Mouse (Mus musculus) G1E (cell line): ENCODE measurements around the gene Traf3ip2. TPM values are rescaled to one million over a fixed set of nuclear protein-coding genes. Genes with fewer than 3 reads are reported as not detected.

ENCODE experiments used
- ATAC-seq: 2 replicates; pipeline ENCODE4 v1.8.0; 2016; ENCODE audit warnings: mild to moderate bottlenecking; ENCODE audit not compliant: insufficient number of reproducible peaks, poor library complexity, low FRiP score, severe bottlenecking; ENCODE audit errors: extremely low read depth
- DNase-seq: peaks from one replicate; pipeline ENCODE4 v3.0.0; 2012; ENCODE audit warnings: low spot score
- H3K27me3 ChIP-seq: 2 replicates; pipeline ENCODE4 v1.6.1; 2012; ENCODE audit warnings: mild to moderate bottlenecking, low read length, inconsistent platforms; ENCODE audit not compliant: insufficient read depth
- H3K36me3 ChIP-seq: replicated peaks from 2 replicates; pipeline ENCODE3; 2012; ENCODE audit warnings: mild to moderate bottlenecking, inconsistent platforms
- H3K4me1 ChIP-seq: 2 replicates; pipeline ENCODE4 v1.6.1; 2012; ENCODE audit warnings: low read depth, low read length, inconsistent platforms, mixed read lengths; ENCODE audit not compliant: insufficient read depth
- H3K4me3 ChIP-seq: 2 replicates; pipeline ENCODE4 v1.5.1; 2012; ENCODE audit warnings: low read depth, mild to moderate bottlenecking, inconsistent platforms, low read length, moderate library complexity, mixed read lengths
- H3K9me3 ChIP-seq: replicated peaks from 2 replicates; pipeline ENCODE4 v1.6.1; 2012; ENCODE audit warnings: inconsistent platforms
- CTCF ChIP-seq: IDR thresholded peaks from 2 replicates; pipeline ENCODE4 v1.5.1; 2012; ENCODE audit warnings: low read depth, low read length, inconsistent platforms, mixed read lengths
- GATA1 ChIP-seq: IDR thresholded peaks from 2 replicates; pipeline ENCODE4 v1.6.1; 2012; ENCODE audit warnings: borderline replicate concordance, low read length, inconsistent platforms, mixed read lengths
- GATA2 ChIP-seq: IDR thresholded peaks from 2 replicates; pipeline ENCODE4 v1.6.1; 2012; ENCODE audit warnings: low read depth, low read length, inconsistent platforms, borderline replicate concordance
- POLR2AphosphoS5 ChIP-seq: IDR thresholded peaks from 2 replicates; pipeline ENCODE4 v1.6.1; 2012; ENCODE audit warnings: low read depth, low read length, inconsistent platforms; ENCODE audit not compliant: insufficient replicate concordance
- TAL1 ChIP-seq: conservative IDR thresholded peaks from 2 replicates; pipeline ENCODE4 v1.6.1; 2012; ENCODE audit warnings: low read depth, low read length, inconsistent platforms, mixed read lengths
- polyA plus RNA-seq: library from polyadenylated mRNA; stranded (reverse); fragments of >175 nt; gene quantifications from 2 replicates; pipeline ENCODE4 v1.2.3, GENCODE M21; 2012
- total RNA-seq, 2 experiments: library from RNA; stranded (forward) in 1 of 2; stranded (reverse) in 1 of 2; fragments of 200-1000 nt in 1 of 2; fragments of >200 nt in 1 of 2; fragmentation: Nextera tagmentation in 1 of 2; gene quantifications; 2 replicates each; pipeline ENCODE4 v1.2.3; 2014 to 2017

Traf3ip2 gene
- total and polyA plus RNA-seq, 3 experiments = 0.75 to 2.2 (median 1.9) TPM

DNA sequence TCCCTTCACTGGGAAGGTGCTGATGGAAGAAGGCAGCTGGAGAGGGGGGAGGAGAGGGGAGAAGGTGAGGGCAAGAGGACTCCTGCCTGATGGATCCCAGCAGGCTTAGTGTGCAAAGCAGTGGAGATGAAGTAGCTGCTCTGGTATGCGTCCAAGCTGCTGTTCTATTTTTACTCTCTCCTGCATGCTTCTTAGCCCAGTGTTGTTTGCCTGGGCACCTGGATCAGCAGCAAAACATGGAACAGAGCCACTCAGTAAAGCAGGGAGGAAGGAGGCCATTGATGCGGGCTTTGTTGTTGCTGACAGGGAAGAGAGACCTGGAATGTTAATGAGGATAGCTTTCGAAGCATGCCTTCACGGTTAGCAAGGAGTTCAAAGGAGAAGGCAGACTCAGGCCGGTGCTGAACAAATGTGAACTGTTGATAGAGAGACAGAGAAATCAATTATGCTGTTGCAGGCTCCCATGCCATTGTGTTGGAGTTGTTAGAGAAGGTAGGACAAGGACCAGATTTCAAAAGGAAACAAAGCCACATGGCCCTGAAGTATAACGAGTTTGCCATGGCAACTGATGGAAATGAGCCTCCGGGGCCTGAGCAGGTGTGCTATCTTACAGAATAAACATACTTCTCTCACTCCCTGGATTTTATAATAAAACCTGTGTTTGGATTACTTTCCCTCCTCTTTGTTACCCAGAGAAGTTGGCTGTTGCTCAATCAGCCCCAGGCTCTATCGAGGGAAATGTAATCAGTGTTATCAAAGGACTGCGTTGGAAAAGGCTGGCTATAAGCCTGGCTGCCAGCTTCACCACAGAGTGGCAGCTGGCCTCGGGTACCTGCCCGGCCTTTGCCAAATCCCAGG lies 46.9 kb downstream of the Traf3ip2 start:
- no peak for TF ChIP-seq TAL1
- no peak for TF ChIP-seq CTCF
- no peak for TF ChIP-seq GATA1
- H3K27me3 ChIP-seq = no peaks in the 10 kb centered on the region
- H3K4me3 ChIP-seq = no peak overlapping the region
- H3K9me3 ChIP-seq = no peaks in the 10 kb centered on the region
- no peaks in the 10 kb centered on the region for H3K36me3 ChIP-seq
- H3K4me1 ChIP-seq = no peaks in the 10 kb centered on the region
- ATAC-seq (no peak), DNase-seq (no peak)

GRCm38 (mm10) chr10:39660269-39660655 lies 47.5 kb downstream of the Traf3ip2 start:
- Histone ChIP-seq H3K4me1 (no peaks in the 10 kb centered on the region), H3K27me3 (no peaks in the 10 kb centered on the region), H3K36me3 (no peaks in the 10 kb centered on the region), H3K4me3 (no peak overlapping the region), H3K9me3 (no peaks in the 10 kb centered on the region)
- DNase-seq (no peak), ATAC-seq (no peak)
- TF ChIP-seq POLR2AphosphoS5 (no peak), CTCF (no peak), TAL1 (no peak), GATA1 (no peak), GATA2 (no peak)

- ATAC-seq = no peak
- H3K9me3 ChIP-seq = no peaks in the 10 kb centered on the region
- no peaks in the 10 kb centered on the region for H3K27me3 ChIP-seq
- H3K4me1 ChIP-seq = no peaks in the 10 kb centered on the region
- no peak for DNase-seq
- H3K4me3 ChIP-seq = no peak overlapping the region
- no peaks in the 10 kb centered on the region for H3K36me3 ChIP-seq
- no peak for TF ChIP-seq TAL1
- TF ChIP-seq POLR2AphosphoS5 = no peak
- no peak for TF ChIP-seq GATA1
- no peak for TF ChIP-seq CTCF
- TF ChIP-seq GATA2 = no peak
These were observed 48.0 kb downstream of the Traf3ip2 start for GRCm38 (mm10) chr10:39660698-39661097.

GRCm38 (mm10) chr10:39665071-39665502 lies 52.4 kb downstream of the Traf3ip2 start:
- Histone ChIP-seq H3K4me1 (no peaks in the 10 kb centered on the region), H3K36me3 (no peaks in the 10 kb centered on the region), H3K9me3 (no peaks in the 10 kb centered on the region), H3K4me3 (no peak overlapping the region), H3K27me3 (no peaks in the 10 kb centered on the region)
- DNase-seq (no peak), ATAC-seq (no peak)
- TF ChIP-seq GATA1 (no peak), GATA2 (no peak), POLR2AphosphoS5 (no peak), CTCF (no peak), TAL1 (no peak)

- DNase-seq (no peak), ATAC-seq (no peak)
- no peaks in the 10 kb centered on the region for H3K27me3 ChIP-seq
- H3K4me3 ChIP-seq = no peak overlapping the region
- no peaks in the 10 kb centered on the region for H3K9me3 ChIP-seq
- H3K4me1 ChIP-seq = no peaks in the 10 kb centered on the region
- no peak for TF ChIP-seq CTCF
- TF ChIP-seq TAL1 = no peak
- TF ChIP-seq POLR2AphosphoS5 = no peak
- no peak for TF ChIP-seq GATA1
- H3K36me3 ChIP-seq = no peaks in the 10 kb centered on the region
These were observed 53.3 kb downstream of the Traf3ip2 start for GRCm38 (mm10) chr10:39666027-39666426.

GRCm38 (mm10) chr10:39671451-39671850 lies 58.7 kb downstream of the Traf3ip2 start:
- DNase-seq = no peak
- Histone ChIP-seq H3K4me1 (no peaks in the 10 kb centered on the region), H3K27me3 (no peaks in the 10 kb centered on the region), H3K4me3 (no peak overlapping the region), H3K9me3 (no peaks in the 10 kb centered on the region), H3K36me3 (no peaks in the 10 kb centered on the region)
- ATAC-seq = no peak
- TF ChIP-seq POLR2AphosphoS5 (no peak), CTCF (no peak), GATA1 (no peak), TAL1 (no peak), GATA2 (no peak)
